Mouse (Mus musculus) right cerebral cortex, adult 18-20 months (tissue): ENCODE data around the gene Fcer1g.

ENCODE experiments used
- DNase-seq: peaks from one replicate; pipeline ENCODE4 v3.0.0; 2022; ENCODE audit warnings: mixed read lengths

Gene Fcer1g

GRCm38 (mm10) chr1:171212854-171213253, 21.3 kb downstream of the Fcer1g start:
- DNase-seq = no peak

DNA sequence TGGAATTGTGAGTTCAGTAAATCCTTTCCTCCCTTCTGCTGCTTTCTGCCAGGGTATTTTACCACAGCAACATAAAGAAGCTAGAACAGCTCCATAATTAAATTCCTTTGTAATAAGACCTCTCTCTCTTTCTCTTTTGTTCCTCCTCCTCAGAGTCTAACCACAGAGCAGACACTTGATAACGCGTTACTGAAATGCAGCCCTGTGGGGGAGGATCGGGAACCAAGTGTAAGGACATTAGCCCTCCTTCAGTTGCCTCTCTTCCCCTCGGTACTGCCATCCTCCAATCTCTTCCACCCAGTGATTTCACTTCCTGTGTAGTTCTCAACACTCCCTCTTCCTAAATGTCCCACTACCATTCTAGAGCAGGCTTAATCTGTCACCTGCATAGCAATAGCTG, 24.8 kb downstream of the Fcer1g start:
- no peak for DNase-seq

- no peak for DNase-seq
Observed at GRCm38 (mm10) chr1:171205704-171206493, 28.3 kb downstream of the Fcer1g start.

DNA sequence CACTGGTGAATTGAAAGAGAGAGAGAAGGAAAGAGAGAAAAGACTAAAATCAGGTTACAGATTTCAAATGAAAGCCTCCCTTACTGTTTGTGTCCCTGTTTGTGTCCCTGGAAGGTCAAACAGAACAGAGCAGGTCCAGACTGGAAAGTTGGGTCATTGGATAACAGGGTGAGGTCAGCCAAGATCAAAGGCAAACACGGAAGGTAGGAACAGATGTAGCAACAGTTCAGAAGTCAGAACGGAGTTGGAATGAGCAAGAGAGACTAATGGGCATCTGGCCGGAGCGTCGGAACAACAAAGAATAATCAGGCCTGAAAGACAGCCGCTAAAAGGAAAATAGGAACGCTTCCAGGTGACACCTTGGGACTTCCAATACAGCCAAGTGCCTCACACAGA, 29.9 kb downstream of the Fcer1g start:
- no peak for DNase-seq

DNA sequence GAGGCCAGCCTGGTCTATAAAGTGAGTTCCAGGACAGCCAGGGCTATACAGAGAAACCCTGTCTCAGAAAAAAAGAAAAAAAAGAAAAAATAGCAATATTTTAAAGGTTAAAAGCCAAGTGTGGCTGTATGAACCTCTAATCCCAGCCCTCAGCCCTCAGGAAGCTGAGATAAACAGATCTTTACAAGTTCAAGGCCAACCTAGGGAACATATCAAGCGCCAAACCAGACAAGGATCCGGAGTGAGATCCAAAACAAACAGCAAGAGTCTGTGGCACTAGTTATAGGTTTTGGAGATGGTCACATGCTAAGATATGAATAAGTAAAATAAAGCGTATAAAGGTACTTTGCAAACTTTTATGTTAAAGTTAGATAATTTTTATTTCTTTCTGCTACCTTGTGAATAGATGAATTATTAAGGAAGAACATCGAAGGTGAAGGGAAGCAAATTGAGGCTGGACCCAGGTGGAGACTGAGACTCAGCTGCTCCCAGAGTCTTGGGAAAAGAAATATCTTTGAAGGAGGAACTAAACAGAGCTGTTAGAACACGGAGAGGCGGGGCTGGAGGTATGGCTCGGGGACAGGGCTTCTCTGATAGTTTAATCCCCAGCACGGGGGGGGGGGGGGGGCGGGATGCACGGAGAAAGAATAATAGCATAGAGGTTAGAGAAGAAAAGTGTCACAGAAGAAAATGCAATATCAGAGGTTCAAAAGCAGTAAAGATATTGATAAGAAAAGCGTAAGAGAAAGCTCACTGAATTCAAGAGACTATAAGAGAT, 30.5 kb downstream of the Fcer1g start:
- no peak for DNase-seq

- DNase-seq = no peak
Observed at GRCm38 (mm10) chr1:171200769-171201168, 33.4 kb downstream of the Fcer1g start.

GRCm38 (mm10) chr1:171199532-171199931, 34.6 kb downstream of the Fcer1g start:
- no peak for DNase-seq

DNA sequence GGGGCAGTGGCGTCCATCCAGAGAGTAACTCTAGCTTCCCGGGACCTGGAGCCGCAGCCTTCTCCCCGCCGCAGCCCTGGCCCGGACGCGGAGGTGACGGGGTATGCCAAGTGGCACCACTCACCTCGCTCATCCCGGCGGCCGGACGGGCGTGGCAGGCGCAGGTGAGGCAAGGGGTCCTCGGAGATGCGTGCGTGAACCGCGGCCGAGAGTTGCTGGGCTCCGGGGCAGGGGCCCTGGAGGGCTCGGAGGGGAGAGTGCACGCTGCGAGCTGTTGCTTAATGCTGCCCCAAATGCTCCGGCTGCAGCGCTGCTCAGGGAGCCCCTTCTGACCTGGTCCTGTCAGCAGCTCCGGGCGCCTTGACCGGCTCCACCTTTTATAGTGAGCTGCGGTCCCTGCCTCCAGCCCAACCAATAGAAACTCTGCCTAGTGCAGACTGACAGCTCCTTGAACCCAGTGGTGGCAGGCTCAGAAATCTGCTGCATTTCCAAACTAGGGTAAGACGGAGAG, 38.2 kb downstream of the Fcer1g start, which contains the start of gene Pcp4l1:
Gene Pcp4l1, minus strand, starts transcription at position 382 of the 511 bp plus-strand sequence.
- DNase-seq = peak; percentile 77

DNA sequence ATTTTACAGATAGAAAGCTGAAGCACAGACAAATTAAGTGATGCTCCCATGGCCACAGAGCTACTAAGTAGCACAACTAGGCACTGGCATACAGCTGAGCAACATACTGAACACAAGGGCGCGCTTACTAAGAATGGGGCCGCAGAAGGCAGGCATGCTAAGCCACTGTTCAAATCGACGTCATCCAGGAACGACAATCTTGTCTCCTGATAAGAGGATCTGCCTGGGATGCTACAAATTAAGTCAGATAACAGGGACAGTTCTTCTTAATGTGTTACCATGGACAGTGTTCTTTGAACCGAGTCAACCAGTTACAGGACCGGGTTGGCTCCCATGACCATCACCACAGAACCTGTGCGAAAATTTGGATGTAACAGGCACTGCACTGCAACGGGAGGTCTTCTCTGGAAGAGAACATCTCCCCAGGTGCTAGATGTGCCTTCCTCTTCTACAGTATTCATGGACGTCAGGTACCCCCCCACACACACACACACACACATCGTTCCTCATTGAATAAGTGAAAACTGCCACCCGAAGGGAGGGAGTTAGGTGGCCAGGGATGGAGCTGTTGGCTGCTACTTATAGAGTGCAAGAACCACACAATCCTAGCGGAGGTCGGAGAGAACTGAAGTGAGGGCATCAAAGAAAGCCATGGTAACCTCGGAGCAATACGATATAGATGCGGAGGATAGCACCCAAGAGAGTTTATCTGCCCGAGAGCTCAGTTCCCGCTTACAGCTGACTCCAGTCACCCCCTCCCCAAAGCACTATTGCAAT, 38.9 kb downstream of the Fcer1g start:
- no peak for DNase-seq

GRCm38 (mm10) chr1:171193911-171194830, 40.0 kb downstream of the Fcer1g start:
- DNase-seq = no peak

DNA sequence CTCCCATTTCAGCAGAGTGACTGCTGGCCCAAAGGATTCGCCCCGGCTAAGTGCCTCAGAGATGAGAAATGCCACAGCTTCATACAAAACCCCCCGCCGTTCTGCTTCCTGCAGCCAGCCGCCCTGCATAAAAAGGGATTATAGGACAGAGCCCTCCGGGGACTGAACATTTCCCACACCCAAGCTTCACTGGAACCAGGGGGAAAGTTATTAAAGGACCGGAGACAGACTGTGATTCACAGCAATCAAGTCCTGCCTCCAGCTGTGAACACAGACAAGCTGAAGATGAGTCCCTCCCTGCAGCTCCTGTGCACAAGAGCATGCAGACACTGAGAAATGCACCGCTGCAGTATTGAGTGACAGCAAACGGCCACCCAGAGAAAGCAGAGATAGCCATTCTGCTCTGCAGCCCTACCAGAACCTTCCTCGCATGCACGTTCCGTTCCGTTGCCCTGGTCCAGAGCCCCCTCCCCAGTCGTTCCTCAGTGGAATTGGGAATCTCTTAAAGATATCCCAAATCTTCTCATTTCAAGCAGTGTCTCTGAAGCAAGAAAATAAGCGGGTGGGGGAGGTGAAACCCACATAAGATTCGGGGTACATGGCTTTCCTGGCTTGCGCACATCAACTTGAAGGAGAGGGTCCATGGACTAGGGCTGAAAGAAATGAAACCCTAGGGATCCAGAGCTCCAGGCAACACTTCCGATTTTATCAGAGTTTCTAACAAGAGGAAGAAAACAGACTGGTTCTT, 40.9 kb downstream of the Fcer1g start:
- DNase-seq = no peak

DNA sequence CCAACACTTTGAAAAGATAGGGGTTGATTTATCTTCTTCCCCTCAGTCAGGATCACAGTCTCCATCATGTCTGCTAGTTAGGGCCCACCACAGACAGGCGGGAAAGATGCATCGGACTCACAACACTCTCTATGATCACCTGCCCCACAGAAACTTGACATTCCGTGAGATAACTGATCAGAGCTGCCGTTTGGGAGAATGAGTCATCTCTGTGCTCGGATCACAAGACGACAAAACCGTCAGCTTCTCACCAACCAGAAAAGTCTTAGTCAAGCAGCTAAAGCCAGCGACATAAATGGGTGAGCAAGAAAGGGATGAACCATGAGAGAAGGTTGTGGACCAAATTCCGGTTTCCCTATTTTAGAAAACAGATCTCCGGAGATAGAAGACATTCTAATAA, 41.9 kb downstream of the Fcer1g start:
- DNase-seq = no peak

- DNase-seq = no peak
Observed at GRCm38 (mm10) chr1:171190832-171191231, 43.3 kb downstream of the Fcer1g start.

DNA sequence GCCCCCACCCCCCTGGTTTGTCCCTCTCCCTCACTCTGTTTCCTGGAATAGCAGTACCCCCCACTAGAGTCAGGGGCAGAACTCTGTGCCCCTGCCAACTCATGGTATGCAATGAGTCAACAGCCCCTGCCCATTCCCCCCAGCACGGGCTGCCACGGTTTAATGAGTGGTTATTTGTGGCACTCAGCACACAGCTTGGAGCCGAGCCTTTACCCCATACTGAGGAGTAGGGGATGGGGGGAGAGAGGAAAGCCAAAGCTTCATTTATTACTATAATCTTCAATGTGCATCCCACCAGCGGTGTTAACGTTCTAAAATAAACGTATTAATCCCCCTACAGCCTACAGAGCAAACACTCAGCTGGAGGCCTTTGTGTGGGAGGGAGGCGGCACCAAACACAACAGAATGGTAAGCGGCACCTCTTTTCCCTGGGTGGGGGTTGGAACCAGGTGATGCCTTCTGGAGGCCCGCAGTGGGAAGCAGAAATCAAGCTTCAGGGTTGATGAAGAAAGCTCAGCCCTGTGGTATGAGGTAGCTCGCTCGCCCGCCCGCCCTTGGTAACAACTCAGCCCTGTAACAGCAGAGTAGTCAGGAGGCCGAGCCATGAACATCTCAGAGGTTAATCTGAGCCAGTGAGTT, 44.6 kb downstream of the Fcer1g start:
- peak; percentile 19 for DNase-seq

DNA sequence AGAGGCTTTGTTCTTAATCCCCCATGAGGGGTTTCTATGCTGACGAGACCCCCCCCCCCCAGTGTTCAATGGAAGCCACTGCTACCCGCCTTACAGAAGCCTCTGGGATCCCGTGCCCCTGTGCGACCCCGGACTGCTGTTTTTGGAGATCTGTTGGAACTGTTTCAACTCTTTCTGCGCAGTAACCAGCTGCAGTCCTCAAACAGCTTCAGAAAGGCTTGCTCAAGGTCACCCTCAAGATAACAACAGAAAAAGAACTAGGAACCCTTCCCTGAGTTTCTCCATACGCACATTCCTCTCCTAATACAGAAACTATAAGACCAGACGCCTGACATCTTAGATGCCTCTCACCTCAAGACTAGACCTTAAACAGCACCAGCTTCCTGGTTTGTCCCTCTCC, 45.1 kb downstream of the Fcer1g start:
- DNase-seq = no peak

- no peak for DNase-seq
Observed at GRCm38 (mm10) chr1:171187851-171188700, 46.1 kb downstream of the Fcer1g start.

GRCm38 (mm10) chr1:171185655-171186054, 48.5 kb downstream of the Fcer1g start:
- no peak for DNase-seq

GRCm38 (mm10) chr1:171184314-171184713, 49.9 kb downstream of the Fcer1g start:
- DNase-seq = no peak

GRCm38 (mm10) chr1:171183620-171184019, 50.5 kb downstream of the Fcer1g start:
- DNase-seq = no peak

GRCm38 (mm10) chr1:171183025-171183424, 51.1 kb downstream of the Fcer1g start:
- no peak for DNase-seq
